Mouse (Mus musculus): ENCODE results near the gene Gm37240. TPM values are rescaled to one million over a fixed set of nuclear protein-coding genes. Genes with fewer than 3 reads are reported as not detected.

Gene Gm37240
- polyA plus RNA-seq, 1 experiment: 0.53 TPM

- TF ChIP-seq POLR2A (IDR thresholded peaks at IDR 0.05; ENCODE audit: borderline replicate concordance, extremely low read depth, insufficient read depth, insufficient read length, poor library complexity, severe bottlenecking) (no peak), CTCF (IDR thresholded peaks at IDR 0.05; ENCODE audit: borderline replicate concordance, extremely low read depth, insufficient read depth, insufficient read length) (no peak)
- DNase-seq (ENCODE audit: low read depth): no peak
Observed at GRCm38 (mm10) chr3:85619345-85619744, 268.0 kb downstream of the Gm37240 start.

GRCm38 (mm10) chr3:85618885-85619284 lies 268.4 kb downstream of the Gm37240 start:
- 0 out of 2 replicates have a peak, but pooled peaks have one; percentile 12 for TF ChIP-seq CTCF (IDR thresholded peaks at IDR 0.05; ENCODE audit: borderline replicate concordance, extremely low read depth, insufficient read depth, insufficient read length)
- no peak for TF ChIP-seq POLR2A (IDR thresholded peaks at IDR 0.05; ENCODE audit: borderline replicate concordance, extremely low read depth, insufficient read depth, insufficient read length, poor library complexity, severe bottlenecking)
- no peak for DNase-seq (ENCODE audit: low read depth)

- DNase-seq (ENCODE audit: low read depth): no peak
- TF ChIP-seq CTCF (IDR thresholded peaks at IDR 0.05; ENCODE audit: borderline replicate concordance, extremely low read depth, insufficient read depth, insufficient read length) (no peak), POLR2A (IDR thresholded peaks at IDR 0.05; ENCODE audit: borderline replicate concordance, extremely low read depth, insufficient read depth, insufficient read length, poor library complexity, severe bottlenecking) (no peak)
Observed at GRCm38 (mm10) chr3:85616389-85616788, 270.9 kb downstream of the Gm37240 start.

- TF ChIP-seq CTCF (IDR thresholded peaks at IDR 0.05; ENCODE audit: borderline replicate concordance, extremely low read depth, insufficient read depth, insufficient read length): no peak
- no peak for TF ChIP-seq POLR2A (IDR thresholded peaks at IDR 0.05; ENCODE audit: borderline replicate concordance, extremely low read depth, insufficient read depth, insufficient read length, poor library complexity, severe bottlenecking)
Observed at GRCm38 (mm10) chr3:85607753-85608152, 279.6 kb downstream of the Gm37240 start.

GRCm38 (mm10) chr3:85606912-85607311 lies 280.4 kb downstream of the Gm37240 start:
- no peak for DNase-seq (ENCODE audit: low read depth)
- no peak for TF ChIP-seq CTCF (IDR thresholded peaks at IDR 0.05; ENCODE audit: borderline replicate concordance, extremely low read depth, insufficient read depth, insufficient read length)
- TF ChIP-seq POLR2A (IDR thresholded peaks at IDR 0.05; ENCODE audit: borderline replicate concordance, extremely low read depth, insufficient read depth, insufficient read length, poor library complexity, severe bottlenecking): no peak

More at GRCm38 (mm10) chr3:85607753-85608152, 279.6 kb downstream of the Gm37240 start:
- no peak for DNase-seq (ENCODE audit: low read depth)

- TF ChIP-seq POLR2A (IDR thresholded peaks at IDR 0.05; ENCODE audit: borderline replicate concordance, extremely low read depth, insufficient read depth, insufficient read length, poor library complexity, severe bottlenecking) (no peak), CTCF (IDR thresholded peaks at IDR 0.05; ENCODE audit: borderline replicate concordance, extremely low read depth, insufficient read depth, insufficient read length) (no peak)
- DNase-seq (ENCODE audit: low read depth): peak; percentile 52
Observed at GRCm38 (mm10) chr3:85603811-85604210, 283.5 kb downstream of the Gm37240 start.

- TF ChIP-seq POLR2A (IDR thresholded peaks at IDR 0.05; ENCODE audit: borderline replicate concordance, extremely low read depth, insufficient read depth, insufficient read length, poor library complexity, severe bottlenecking) (no peak), CTCF (IDR thresholded peaks at IDR 0.05; ENCODE audit: borderline replicate concordance, extremely low read depth, insufficient read depth, insufficient read length) (no peak)
- DNase-seq (ENCODE audit: low read depth): peak; percentile 67
Observed at GRCm38 (mm10) chr3:85601841-85602305, 285.4 kb downstream of the Gm37240 start.

- DNase-seq (ENCODE audit: low read depth): no peak
- no peak for TF ChIP-seq CTCF (IDR thresholded peaks at IDR 0.05; ENCODE audit: borderline replicate concordance, extremely low read depth, insufficient read depth, insufficient read length)
- TF ChIP-seq POLR2A (IDR thresholded peaks at IDR 0.05; ENCODE audit: borderline replicate concordance, extremely low read depth, insufficient read depth, insufficient read length, poor library complexity, severe bottlenecking): no peak
Observed at GRCm38 (mm10) chr3:85599526-85599925, 287.8 kb downstream of the Gm37240 start.

GRCm38 (mm10) chr3:85594452-85594851 lies 292.9 kb downstream of the Gm37240 start:
- DNase-seq (ENCODE audit: low read depth): no peak
- TF ChIP-seq CTCF (IDR thresholded peaks at IDR 0.05; ENCODE audit: borderline replicate concordance, extremely low read depth, insufficient read depth, insufficient read length): no peak
- no peak for TF ChIP-seq POLR2A (IDR thresholded peaks at IDR 0.05; ENCODE audit: borderline replicate concordance, extremely low read depth, insufficient read depth, insufficient read length, poor library complexity, severe bottlenecking)

GRCm38 (mm10) chr3:85592640-85593252 lies 294.6 kb downstream of the Gm37240 start:
- DNase-seq (ENCODE audit: low read depth): no peak
- TF ChIP-seq POLR2A (IDR thresholded peaks at IDR 0.05; ENCODE audit: borderline replicate concordance, extremely low read depth, insufficient read depth, insufficient read length, poor library complexity, severe bottlenecking) (no peak), CTCF (IDR thresholded peaks at IDR 0.05; ENCODE audit: borderline replicate concordance, extremely low read depth, insufficient read depth, insufficient read length) (no peak)

- TF ChIP-seq POLR2A (IDR thresholded peaks at IDR 0.05; ENCODE audit: borderline replicate concordance, extremely low read depth, insufficient read depth, insufficient read length, poor library complexity, severe bottlenecking) (no peak), CTCF (IDR thresholded peaks at IDR 0.05; ENCODE audit: borderline replicate concordance, extremely low read depth, insufficient read depth, insufficient read length) (no peak)
- no peak for DNase-seq (ENCODE audit: low read depth)
Observed at GRCm38 (mm10) chr3:85592067-85592466, 295.3 kb downstream of the Gm37240 start.
